Mouse (Mus musculus): Measurements from ENCODE around the gene Rxrb. TPM values are rescaled to one million over a fixed set of nuclear protein-coding genes. Genes with fewer than 3 reads are reported as not detected.
"Not testable (repeated sequence)": the region's sequence is repeated elsewhere in the genome, so short reads cannot be mapped to it uniquely, and the experiment has no call there.

Rxrb gene
- polyA plus RNA-seq, 2 experiments: 6.0 to 16.5 TPM

DNA sequence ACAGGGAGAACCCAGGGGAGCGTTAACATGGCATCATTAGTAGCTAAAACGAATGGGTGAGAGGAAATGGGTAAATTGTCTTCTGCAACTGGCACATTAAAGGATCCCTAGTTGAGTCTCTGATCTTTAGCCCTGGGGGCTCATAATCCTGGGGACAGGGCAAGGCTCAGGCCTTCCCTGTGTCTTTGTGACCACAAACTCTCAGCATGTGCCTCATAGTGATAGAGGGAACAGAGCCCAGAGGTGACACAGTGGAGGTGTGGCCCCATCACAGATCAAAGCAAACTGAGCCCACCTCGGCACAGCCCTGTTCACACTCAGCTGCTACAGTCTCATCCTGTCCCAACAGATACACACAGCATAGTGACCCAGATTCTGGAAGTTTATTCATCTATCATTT is 36.0 kb upstream of the Rxrb start:
- Histone ChIP-seq H3K27ac (no peak overlapping the region), H3K4me1 (replicated peaks; ENCODE audit: control insufficient read depth in 2 of 2, insufficient read depth in 2 of 2, low read length in 1 of 2) (peaks cover 0 to 2% of the 10 kb centered on the region in 2 experiments; a peak in 1 of 4 replicates), H3K36me3 (replicated peaks; ENCODE audit: control insufficient read depth, insufficient read depth, low read depth) (no peaks in the 10 kb centered on the region), H3K4me2 (ENCODE audit: low read depth) (no peak overlapping the region), H3K9ac (replicated peaks) (no peak overlapping the region), H3K9me3 (ENCODE audit: control insufficient read depth, low read length) (no peaks in the 10 kb centered on the region), H3K27me3 (ENCODE audit: control insufficient read depth, insufficient read depth, low read length) (peaks cover 4% of the 10 kb centered on the region; the same call in 1 of the 2 replicates), H3K4me3 (ENCODE audit: insufficient read depth in 1 of 2, low read depth in 2 of 2, low read length in 2 of 2) (no peak overlapping the region)
- no peak for ATAC-seq (ENCODE audit: insufficient read depth)
- no peak for TF ChIP-seq EP300 (IDR thresholded peaks at IDR 0.05; ENCODE audit: low read depth)
- no peak for TF ChIP-seq CTCF (IDR thresholded peaks at IDR 0.05; ENCODE audit: low read depth)
- no peak for DNase-seq (ENCODE audit: low read depth in 3 of 3, low spot score in 3 of 3)
- 50% methylated on average over 3 of the region's 3 CpGs for WGBS (ENCODE audit: insufficient replicate concordance)

DNA sequence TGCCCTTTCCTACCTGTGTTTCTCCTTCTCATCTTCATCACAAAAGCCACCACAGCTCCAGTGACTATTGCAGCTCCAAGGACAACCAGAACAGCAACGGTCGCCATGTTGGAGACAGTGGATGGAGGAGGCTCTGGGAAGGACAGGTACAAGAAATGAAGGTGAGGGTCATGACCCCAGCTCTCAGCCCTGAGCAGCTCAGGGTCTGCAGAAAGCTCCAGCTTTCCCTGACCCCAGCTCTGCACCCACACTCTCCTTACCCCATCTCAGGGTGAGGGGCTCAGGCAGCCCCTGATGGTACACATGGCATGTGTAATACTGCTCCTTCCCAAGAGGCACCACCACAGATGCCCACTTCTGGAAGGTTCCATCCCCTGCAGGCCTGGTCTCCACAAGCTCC is 34.6 kb upstream of the Rxrb start:
- not testable (repeated sequence) for H3K4me3 ChIP-seq (ENCODE audit: insufficient read depth in 1 of 2, low read depth in 2 of 2, low read length in 2 of 2); H3K27me3 ChIP-seq (ENCODE audit: control insufficient read depth, insufficient read depth, low read length); H3K9ac ChIP-seq (replicated peaks); H3K36me3 ChIP-seq (replicated peaks; ENCODE audit: control insufficient read depth, insufficient read depth, low read depth); H3K4me1 ChIP-seq (replicated peaks; ENCODE audit: control insufficient read depth in 2 of 2, insufficient read depth in 2 of 2, low read length in 1 of 2); H3K27ac ChIP-seq; DNase-seq (ENCODE audit: low read depth in 3 of 3, low spot score in 3 of 3); H3K9me3 ChIP-seq (ENCODE audit: control insufficient read depth, low read length); H3K4me2 ChIP-seq (ENCODE audit: low read depth); ATAC-seq (ENCODE audit: insufficient read depth)
- 79% methylated on average over 2 of the region's 2 CpGs for WGBS (ENCODE audit: insufficient replicate concordance)

DNA sequence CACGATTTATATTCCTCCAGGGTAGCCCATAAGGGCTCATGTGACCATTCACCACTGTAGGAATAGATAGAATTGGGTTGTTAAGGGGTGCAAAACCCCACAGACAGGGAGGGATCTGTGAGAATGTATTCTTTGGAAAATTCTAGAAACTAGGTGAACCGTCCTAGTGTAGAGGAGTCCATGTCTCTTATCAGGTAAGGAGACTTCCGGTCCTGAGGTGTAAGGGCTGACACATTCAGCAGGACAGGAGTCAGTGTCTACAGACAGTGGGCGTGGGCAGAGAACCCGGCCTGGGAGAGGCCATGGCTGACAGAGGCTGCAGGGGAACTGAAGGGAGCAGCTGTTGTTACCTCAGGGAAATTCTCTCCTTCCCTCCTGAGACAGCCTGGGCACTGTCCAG is 32.9 kb upstream of the Rxrb start:
- H3K4me1 ChIP-seq (replicated peaks; ENCODE audit: control insufficient read depth in 2 of 2, insufficient read depth in 2 of 2, low read length in 1 of 2); H3K27ac ChIP-seq; H3K9ac ChIP-seq (replicated peaks); H3K9me3 ChIP-seq (ENCODE audit: control insufficient read depth, low read length); H3K27me3 ChIP-seq (ENCODE audit: control insufficient read depth, insufficient read depth, low read length); H3K36me3 ChIP-seq (replicated peaks; ENCODE audit: control insufficient read depth, insufficient read depth, low read depth); H3K4me2 ChIP-seq (ENCODE audit: low read depth); ATAC-seq (ENCODE audit: insufficient read depth); DNase-seq (ENCODE audit: low read depth in 3 of 3, low spot score in 3 of 3): not testable (repeated sequence)
- 0 out of 4 replicates have a peak overlapping the region, but pooled peaks of 1 of the 2 experiments have one; percentile 58 for H3K4me3 ChIP-seq (ENCODE audit: insufficient read depth in 1 of 2, low read depth in 2 of 2, low read length in 2 of 2)
- 28% methylated on average over 5 of the region's 5 CpGs for WGBS (ENCODE audit: insufficient replicate concordance)

DNA sequence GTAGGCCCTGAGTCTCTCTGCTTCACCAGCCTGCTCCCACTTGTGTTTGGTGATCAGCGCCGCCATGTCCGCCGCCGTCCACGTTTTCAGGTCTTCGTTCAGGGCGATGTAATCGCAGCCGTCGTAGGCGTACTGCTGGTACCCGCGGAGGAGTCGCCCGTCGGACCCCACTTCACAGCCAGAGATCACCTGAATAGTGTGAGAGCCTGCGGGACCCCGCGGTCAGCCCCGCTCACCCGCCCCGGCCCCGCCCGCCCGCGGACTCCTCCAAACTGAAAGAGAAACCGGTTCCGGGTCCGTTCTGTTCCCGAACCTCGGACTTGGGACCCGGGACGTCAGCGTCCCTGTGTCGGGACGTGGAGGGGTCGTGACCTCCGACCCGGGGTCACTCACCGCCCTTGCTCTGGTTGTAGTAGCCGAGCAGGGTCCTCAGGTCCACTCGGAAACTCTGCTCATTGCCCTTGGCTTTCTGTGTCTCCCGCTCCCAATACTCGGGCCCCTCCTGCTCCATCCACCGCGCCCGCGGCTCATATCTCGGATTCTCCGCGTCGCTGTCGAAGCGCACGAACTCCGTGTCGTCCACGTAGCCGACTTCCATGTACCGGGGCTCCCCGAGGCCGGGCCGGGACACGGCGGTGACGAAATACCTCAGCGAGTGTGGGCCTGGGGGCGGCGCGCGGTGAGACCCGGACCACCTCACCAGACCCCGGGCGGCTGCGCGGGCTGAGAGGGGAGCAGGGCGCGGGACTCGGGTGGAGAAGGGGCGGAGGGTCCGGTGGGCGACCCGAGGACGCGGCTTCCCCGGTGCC is 32.1 kb upstream of the Rxrb start:
- ATAC-seq (ENCODE audit: insufficient read depth) (peak; percentile 51), DNase-seq (ENCODE audit: low read depth in 3 of 3, low spot score in 3 of 3) (no peak)
- 1% methylated on average over 85 of the region's 87 CpGs for WGBS (ENCODE audit: insufficient replicate concordance)
- Histone ChIP-seq H3K27ac (no peak overlapping the region), H3K27me3 (ENCODE audit: control insufficient read depth, insufficient read depth, low read length) (peaks cover 4% of the 10 kb centered on the region; the same call in 1 of the 2 replicates), H3K4me3 (ENCODE audit: insufficient read depth in 1 of 2, low read depth in 2 of 2, low read length in 2 of 2) (peak overlapping the region; percentile 58 to 65), H3K9ac (replicated peaks) (peak overlapping the region; percentile 50), H3K4me2 (ENCODE audit: low read depth) (peak overlapping the region; percentile 69), H3K36me3 (replicated peaks; ENCODE audit: control insufficient read depth, insufficient read depth, low read depth) (no peaks in the 10 kb centered on the region), H3K9me3 (ENCODE audit: control insufficient read depth, low read length) (no peaks in the 10 kb centered on the region), H3K4me1 (replicated peaks; ENCODE audit: control insufficient read depth in 2 of 2, insufficient read depth in 2 of 2, low read length in 1 of 2) (no peaks in the 10 kb centered on the region)
- no peak for TF ChIP-seq CTCF (IDR thresholded peaks at IDR 0.05; ENCODE audit: low read depth)
- no peak for TF ChIP-seq EP300 (IDR thresholded peaks at IDR 0.05; ENCODE audit: low read depth)

DNA sequence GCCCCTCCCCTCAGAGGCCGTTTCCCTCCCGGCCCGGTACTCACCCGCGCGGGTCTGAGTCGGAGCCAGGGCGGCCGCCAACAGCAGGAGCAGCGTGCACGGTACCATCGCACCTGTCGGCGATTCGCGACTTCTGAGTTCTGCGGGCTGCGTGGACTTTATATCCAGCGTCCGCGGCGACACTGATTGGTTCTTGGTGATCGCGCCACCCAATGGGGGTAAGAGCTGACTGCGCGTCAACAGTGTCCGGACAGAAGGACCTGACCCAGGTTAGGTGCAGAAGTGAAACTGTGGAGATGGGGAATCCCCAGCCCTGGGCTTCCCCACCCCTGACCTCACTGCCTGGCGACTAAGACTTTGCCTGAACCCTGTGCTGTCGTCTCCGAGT is 31.5 kb upstream of the Rxrb start, which contains the start of gene H2-K1:
H2-K1 (minus strand) TSS at position 198 of the 388 bp plus-strand sequence.
- no peaks in the 10 kb centered on the region for H3K9me3 ChIP-seq (ENCODE audit: control insufficient read depth, low read length)
- no peaks in the 10 kb centered on the region for H3K36me3 ChIP-seq (replicated peaks; ENCODE audit: control insufficient read depth, insufficient read depth, low read depth)
- no peak for TF ChIP-seq CTCF (IDR thresholded peaks at IDR 0.05; ENCODE audit: low read depth)
- no peak for TF ChIP-seq EP300 (IDR thresholded peaks at IDR 0.05; ENCODE audit: low read depth)
- DNase-seq (ENCODE audit: low read depth in 3 of 3, low spot score in 3 of 3): peak; percentile 56 to 77 (median 65)
- ATAC-seq (ENCODE audit: insufficient read depth): peak; percentile 85
- peak within 1 kb of the TSS; percentile 58 to 65 for H3K4me3 ChIP-seq (ENCODE audit: insufficient read depth in 1 of 2, low read depth in 2 of 2, low read length in 2 of 2)
- WGBS (ENCODE audit: insufficient replicate concordance): 0% methylated on average over 30 of the region's 30 CpGs
- H3K27me3 ChIP-seq (ENCODE audit: control insufficient read depth, insufficient read depth, low read length): peaks cover 4% of the 10 kb centered on the region; the same call in 1 of the 2 replicates
- no peaks in the 10 kb centered on the region for H3K4me1 ChIP-seq (replicated peaks; ENCODE audit: control insufficient read depth in 2 of 2, insufficient read depth in 2 of 2, low read length in 1 of 2)
- peak within 1 kb of the TSS; percentile 50 for H3K9ac ChIP-seq (replicated peaks)
- no peak within 1 kb of the TSS for H3K27ac ChIP-seq
- peak within 1 kb of the TSS; percentile 69 for H3K4me2 ChIP-seq (ENCODE audit: low read depth)

DNA sequence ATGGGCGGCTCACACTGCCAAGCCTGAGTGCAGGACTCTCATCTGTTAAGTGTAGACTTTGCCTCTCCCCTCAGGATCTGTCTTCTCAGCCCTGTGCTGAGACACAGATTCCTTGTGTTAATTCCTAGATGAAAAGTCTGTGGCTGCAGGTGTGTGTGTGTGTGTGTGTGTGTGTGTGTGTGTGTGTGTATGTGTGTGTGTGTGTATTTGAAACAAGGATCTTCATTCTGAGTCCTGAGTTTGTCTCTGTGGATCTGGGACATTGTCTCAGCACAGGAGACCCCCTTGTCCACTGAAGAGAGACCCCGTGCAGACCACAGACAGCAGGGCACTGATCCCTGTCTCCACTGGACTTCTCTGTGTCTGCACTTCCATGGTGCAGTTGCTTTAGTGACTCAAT is 30.8 kb upstream of the Rxrb start:
- H3K4me3 ChIP-seq (ENCODE audit: insufficient read depth in 1 of 2, low read depth in 2 of 2, low read length in 2 of 2); H3K4me1 ChIP-seq (replicated peaks; ENCODE audit: control insufficient read depth in 2 of 2, insufficient read depth in 2 of 2, low read length in 1 of 2); H3K9me3 ChIP-seq (ENCODE audit: control insufficient read depth, low read length); H3K36me3 ChIP-seq (replicated peaks; ENCODE audit: control insufficient read depth, insufficient read depth, low read depth); DNase-seq (ENCODE audit: low read depth in 3 of 3, low spot score in 3 of 3); H3K27me3 ChIP-seq (ENCODE audit: control insufficient read depth, insufficient read depth, low read length); H3K27ac ChIP-seq; H3K9ac ChIP-seq (replicated peaks); ATAC-seq (ENCODE audit: insufficient read depth): not testable (repeated sequence)
- 46% methylated on average over 2 of the region's 2 CpGs for WGBS (ENCODE audit: insufficient replicate concordance)
- H3K4me2 ChIP-seq (ENCODE audit: low read depth): peak overlapping the region; percentile 69

All from liver, embryonic 14.5 days (tissue).